Mouse (Mus musculus) v-Abl transformed pro-B cells (cell line): ENCODE data around the gene Ggt6.

Experiments
- in situ Hi-C, 2 experiments: fragments of 400-800 bp; cut with MboI; formaldehyde crosslinking; loops; one replicate each; pipeline ENCODE4 v1.15.1; 2025; ENCODE audit not compliant: unreplicated experiment in 2 of 2

The Ggt6 gene

GRCm38 (mm10) chr11:72469217-72469616 is 33.9 kb downstream of the Ggt6 start:
- in situ Hi-C loops = no loop called here

GRCm38 (mm10) chr11:72470004-72470403 is 34.7 kb downstream of the Ggt6 start:
- in situ Hi-C loops = no loop called here

GRCm38 (mm10) chr11:72471381-72471780 is 36.1 kb downstream of the Ggt6 start:
- in situ Hi-C loops = no loop called here

- in situ Hi-C loops = no loop called here
These were observed 38.2 kb downstream of the Ggt6 start for GRCm38 (mm10) chr11:72473540-72473939.

- in situ Hi-C loops = no loop called here
These were observed 39.6 kb downstream of the Ggt6 start for GRCm38 (mm10) chr11:72474926-72475325.

- in situ Hi-C loops = no loop called here
These were observed 40.1 kb downstream of the Ggt6 start for GRCm38 (mm10) chr11:72475408-72475807.

- in situ Hi-C loops = no loop called here
These were observed 40.8 kb downstream of the Ggt6 start for GRCm38 (mm10) chr11:72476074-72476625.

- in situ Hi-C loops = no loop called here
These were observed 41.9 kb downstream of the Ggt6 start for GRCm38 (mm10) chr11:72477182-72477581.

- in situ Hi-C loops = no loop called here
These were observed 42.3 kb downstream of the Ggt6 start for GRCm38 (mm10) chr11:72477653-72478052.

- in situ Hi-C loops = no loop called here
These were observed 42.9 kb downstream of the Ggt6 start for GRCm38 (mm10) chr11:72478228-72478627.

- in situ Hi-C loops = no loop called here
These were observed 44.2 kb downstream of the Ggt6 start for GRCm38 (mm10) chr11:72479499-72479898.

GRCm38 (mm10) chr11:72481313-72481712 is 46.0 kb downstream of the Ggt6 start:
- in situ Hi-C loops = no loop called here

GRCm38 (mm10) chr11:72481952-72482351 is 46.6 kb downstream of the Ggt6 start:
- in situ Hi-C loops = no loop called here

GRCm38 (mm10) chr11:72484549-72484948 is 49.2 kb downstream of the Ggt6 start:
- in situ Hi-C loops = no loop called here

GRCm38 (mm10) chr11:72485157-72485556 is 49.8 kb downstream of the Ggt6 start:
- in situ Hi-C loops = no loop called here

- in situ Hi-C loops = no loop called here
These were observed 50.6 kb downstream of the Ggt6 start for GRCm38 (mm10) chr11:72485960-72486359.

GRCm38 (mm10) chr11:72487171-72487570 is 51.8 kb downstream of the Ggt6 start:
- in situ Hi-C loops = no loop called here

GRCm38 (mm10) chr11:72487739-72488138 is 52.4 kb downstream of the Ggt6 start:
- in situ Hi-C loops = no loop called here
